Mouse (Mus musculus) midbrain, embryonic 14.5 days (tissue): ENCODE measurements around the gene Cpne5. TPM values are rescaled to one million over a fixed set of nuclear protein-coding genes. Genes with fewer than 3 reads are reported as not detected.
A peak's percentile ranks its signal among the peaks of the same experiment; 100 is the strongest.
"Not testable (repeated sequence)": the region's sequence is repeated elsewhere in the genome, so short reads cannot be mapped to it uniquely, and the experiment has no call there.

Experiments
- ATAC-seq: fragments of 200-750 bp; cut with Nextera tagmentation; 2 replicates; pipeline ENCODE4 v1.8.0; 2017; ENCODE audit warnings: moderate number of reproducible peaks, moderate library complexity; ENCODE audit not compliant: low FRiP score, low TSS enrichment
- DNase-seq: peaks from one replicate; pipeline ENCODE4 v3.0.0-alpha.2; 2015
- H3K27ac ChIP-seq: fragments of 300-500 bp; sonication (generic); replicated peaks from 2 replicates; pipeline ENCODE4 v1.5.1; 2014; ENCODE audit warnings: mild to moderate bottlenecking, low read depth, low read length, moderate library complexity
- H3K27me3 ChIP-seq: fragments of 300-500 bp; sonication (generic); 2 replicates; pipeline ENCODE4 v1.6.1; 2014; ENCODE audit warnings: low read length, control low read depth, mixed read lengths; ENCODE audit not compliant: control insufficient read depth, insufficient read depth
- H3K36me3 ChIP-seq: fragments of 300-500 bp; sonication (generic); 2 replicates; pipeline ENCODE4 v1.6.1; 2014; ENCODE audit warnings: low read length, control low read depth; ENCODE audit not compliant: control insufficient read depth, insufficient read depth
- H3K4me1 ChIP-seq: fragments of 300-500 bp; sonication (generic); 2 replicates; pipeline ENCODE4 v1.6.1; 2014; ENCODE audit warnings: mild to moderate bottlenecking, antibody characterized with exemption, low read length, control low read depth; ENCODE audit not compliant: control insufficient read depth, insufficient read depth
- H3K4me2 ChIP-seq: fragments of 300-500 bp; sonication (generic); 2 replicates; pipeline ENCODE4 v1.6.1; 2014; ENCODE audit warnings: mild to moderate bottlenecking, low read length, moderate library complexity
- H3K4me3 ChIP-seq: fragments of 300-500 bp; sonication (generic); replicated peaks from 2 replicates; pipeline ENCODE4 v1.5.1; 2014; ENCODE audit warnings: low read depth, low read length
- H3K9ac ChIP-seq: fragments of 300-500 bp; sonication (generic); replicated peaks from 2 replicates; pipeline ENCODE4 v1.6.1; 2014; ENCODE audit warnings: mild to moderate bottlenecking, low read length, moderate library complexity
- H3K9me3 ChIP-seq: fragments of 300-500 bp; sonication (generic); 2 replicates; pipeline ENCODE4 v1.6.1; 2016; ENCODE audit warnings: low read length, control low read depth, mixed read lengths; ENCODE audit not compliant: control insufficient read depth
- WGBS: fragments of 180-500 bp; shearing (Covaris S2); extraction: QIAGEN DNeasy Blood & Tissue Kit; methylation state at CpG from one replicate; pipeline ENCODE4 v1.1.7; 2014; 5-methylcytosine and 5-hydroxymethylcytosine counted together
- polyA plus RNA-seq: library from polyadenylated mRNA; unstranded; fragments of >200 nt; fragmentation: Nextera tagmentation; extraction: Ambion mirVana; gene quantifications from 2 replicates; pipeline ENCODE4 v1.2.1, GENCODE M21; 2014

Cpne5 gene
- polyA plus RNA-seq, 1 experiment from 2014 or later = 27.6 TPM

- no peaks in the 10 kb centered on the region for H3K9me3 ChIP-seq
- no peak overlapping the region for H3K9ac ChIP-seq
- no peak overlapping the region for H3K27ac ChIP-seq
- no peak for ATAC-seq
- no peak for DNase-seq
- H3K4me2 ChIP-seq = no peak overlapping the region
- WGBS = 86% methylated on average over 15 of the region's 15 CpGs
- peaks cover 40% of the 10 kb centered on the region for H3K36me3 ChIP-seq
- H3K27me3 ChIP-seq = no peaks in the 10 kb centered on the region
- H3K4me1 ChIP-seq = peaks cover 16% of the 10 kb centered on the region
- H3K4me3 ChIP-seq = no peak overlapping the region
These were observed 22.5 kb upstream of the Cpne5 start for GRCm38 (mm10) chr17:29260501-29260900.

- ATAC-seq = 0 out of 2 replicates have a peak, but pooled peaks have one; percentile 63
- peak; percentile 87 for DNase-seq
- H3K36me3 ChIP-seq = peaks cover 42% of the 10 kb centered on the region
- H3K27me3 ChIP-seq = no peaks in the 10 kb centered on the region
- H3K4me1 ChIP-seq = peaks cover 15% of the 10 kb centered on the region
- peak overlapping the region; percentile 7; the same call in 1 of the 2 replicates for H3K9ac ChIP-seq
- H3K4me2 ChIP-seq = no peak overlapping the region
- no peaks in the 10 kb centered on the region for H3K9me3 ChIP-seq
- 5% methylated on average over 3 of the region's 3 CpGs for WGBS
- no peak overlapping the region for H3K4me3 ChIP-seq
- H3K27ac ChIP-seq = no peak overlapping the region
These were observed 21.5 kb upstream of the Cpne5 start for GRCm38 (mm10) chr17:29259489-29259888.

GRCm38 (mm10) chr17:29258921-29259320 is 21.0 kb upstream of the Cpne5 start:
- Histone ChIP-seq H3K4me2 (no peak overlapping the region), H3K36me3 (peaks cover 48% of the 10 kb centered on the region), H3K9ac (peak overlapping the region; percentile 7; the same call in 1 of the 2 replicates), H3K4me1 (peaks cover 11% of the 10 kb centered on the region), H3K27me3 (no peaks in the 10 kb centered on the region), H3K4me3 (no peak overlapping the region), H3K27ac (no peak overlapping the region), H3K9me3 (no peaks in the 10 kb centered on the region)
- DNase-seq (no peak), ATAC-seq (no peak)
- 99% methylated on average over 2 of the region's 2 CpGs for WGBS

- no peaks in the 10 kb centered on the region for H3K27me3 ChIP-seq
- peaks cover 48% of the 10 kb centered on the region for H3K36me3 ChIP-seq
- H3K9ac ChIP-seq = no peak overlapping the region
- no peak overlapping the region for H3K27ac ChIP-seq
- H3K9me3 ChIP-seq = no peaks in the 10 kb centered on the region
- H3K4me1 ChIP-seq = peaks cover 10% of the 10 kb centered on the region
- no peak overlapping the region for H3K4me3 ChIP-seq
- 93% methylated on average over 10 of the region's 10 CpGs for WGBS
- no peak overlapping the region for H3K4me2 ChIP-seq
- no peak for ATAC-seq
- DNase-seq = no peak
These were observed 20.1 kb upstream of the Cpne5 start for GRCm38 (mm10) chr17:29258025-29258558.

GRCm38 (mm10) chr17:29257001-29257511 is 19.1 kb upstream of the Cpne5 start:
- H3K27me3 ChIP-seq = no peaks in the 10 kb centered on the region
- H3K4me2 ChIP-seq = no peak overlapping the region
- H3K9me3 ChIP-seq = no peaks in the 10 kb centered on the region
- 93% methylated on average over 10 of the region's 10 CpGs for WGBS
- H3K27ac ChIP-seq = no peak overlapping the region
- ATAC-seq (no peak), DNase-seq (no peak)
- no peak overlapping the region for H3K4me3 ChIP-seq
- H3K36me3 ChIP-seq = peaks cover 54% of the 10 kb centered on the region
- H3K4me1 ChIP-seq = 0 out of 2 replicates have a peak, but pooled peaks cover under 1% of the 10 kb centered on the region
- H3K9ac ChIP-seq = no peak overlapping the region

- H3K4me3 ChIP-seq = no peak overlapping the region
- no peak for DNase-seq
- ATAC-seq = no peak
These were observed 18.5 kb upstream of the Cpne5 start for GRCm38 (mm10) chr17:29256507-29256906.

GRCm38 (mm10) chr17:29254784-29255183 is 16.8 kb upstream of the Cpne5 start:
- H3K9ac ChIP-seq, H3K9me3 ChIP-seq, H3K27ac ChIP-seq, H3K4me1 ChIP-seq, H3K27me3 ChIP-seq, H3K4me3 ChIP-seq, H3K4me2 ChIP-seq, ATAC-seq, DNase-seq: not testable (repeated sequence)
- 88% methylated on average over 6 of the region's 6 CpGs for WGBS
- peaks cover 61% of the 10 kb centered on the region for H3K36me3 ChIP-seq

More at GRCm38 (mm10) chr17:29256507-29256906, 18.5 kb upstream of the Cpne5 start:
- Histone ChIP-seq H3K27me3 (no peaks in the 10 kb centered on the region), H3K4me2 (no peak overlapping the region), H3K9ac (no peak overlapping the region), H3K27ac (no peak overlapping the region), H3K4me1 (peaks cover 6% of the 10 kb centered on the region; the same call in 1 of the 2 replicates), H3K9me3 (no peaks in the 10 kb centered on the region), H3K36me3 (peaks cover 59% of the 10 kb centered on the region)
- 82% methylated on average over 6 of the region's 6 CpGs for WGBS

- DNase-seq = no peak
- Histone ChIP-seq H3K9me3 (no peaks in the 10 kb centered on the region), H3K27me3 (no peaks in the 10 kb centered on the region), H3K36me3 (peaks cover 65% of the 10 kb centered on the region), H3K4me2 (no peak overlapping the region), H3K27ac (no peak overlapping the region), H3K4me1 (peaks cover 6% of the 10 kb centered on the region; the same call in 1 of the 2 replicates), H3K9ac (no peak overlapping the region), H3K4me3 (no peak overlapping the region)
- ATAC-seq = no peak
- WGBS = 85% methylated on average over 9 of the region's 9 CpGs
These were observed 15.7 kb upstream of the Cpne5 start for GRCm38 (mm10) chr17:29253684-29254083.

GRCm38 (mm10) chr17:29253236-29253635 is 15.3 kb upstream of the Cpne5 start:
- 91% methylated on average over 2 of the region's 2 CpGs for WGBS

More at GRCm38 (mm10) chr17:29253236-29253635, 15.3 kb upstream of the Cpne5 start:
- Histone ChIP-seq H3K4me1 (peaks cover 6% of the 10 kb centered on the region; the same call in 1 of the 2 replicates), H3K27me3 (no peaks in the 10 kb centered on the region), H3K9ac (no peak overlapping the region), H3K27ac (no peak overlapping the region), H3K9me3 (no peaks in the 10 kb centered on the region), H3K4me2 (no peak overlapping the region), H3K36me3 (peaks cover 60% of the 10 kb centered on the region), H3K4me3 (no peak overlapping the region)
- DNase-seq (no peak), ATAC-seq (no peak)
